Mouse (Mus musculus) kidney, embryonic 16.5 days (tissue): Measurements from ENCODE around the gene Fancc. TPM values are rescaled to one million over a fixed set of nuclear protein-coding genes. Genes with fewer than 3 reads are reported as not detected.

ENCODE experiments used
- ATAC-seq: fragments of 200-750 bp; cut with Nextera tagmentation; 2 replicates; pipeline ENCODE4 v1.8.0; 2017; ENCODE audit warnings: moderate TSS enrichment; ENCODE audit not compliant: low FRiP score, low TSS enrichment
- H3K27ac ChIP-seq: fragments of 300-500 bp; sonication (generic); 2 replicates; pipeline ENCODE4 v1.5.1; 2014; ENCODE audit warnings: low read length
- H3K27me3 ChIP-seq: fragments of 300-500 bp; sonication (generic); 2 replicates; pipeline ENCODE4 v1.6.1; 2014; ENCODE audit warnings: low read length, control low read depth, mixed read lengths; ENCODE audit not compliant: insufficient read depth
- H3K36me3 ChIP-seq: fragments of 300-500 bp; sonication (generic); 2 replicates; pipeline ENCODE4 v1.6.1; 2014; ENCODE audit warnings: low read length, control low read depth, mixed read lengths; ENCODE audit not compliant: insufficient read depth
- H3K4me1 ChIP-seq: fragments of 300-500 bp; sonication (generic); 2 replicates; pipeline ENCODE4 v1.6.1; 2014; ENCODE audit warnings: low read length, control low read depth, mixed read lengths; ENCODE audit not compliant: insufficient read depth
- H3K4me2 ChIP-seq: fragments of 300-500 bp; sonication (generic); replicated peaks from 2 replicates; pipeline ENCODE4 v1.6.1; 2014; ENCODE audit warnings: low read depth, low read length
- H3K4me3 ChIP-seq: fragments of 300-500 bp; sonication (generic); 2 replicates; pipeline ENCODE4 v1.5.1; 2014; ENCODE audit warnings: mild to moderate bottlenecking, low read length
- H3K9ac ChIP-seq: fragments of 300-500 bp; sonication (generic); replicated peaks from 2 replicates; pipeline ENCODE4 v1.6.1; 2014; ENCODE audit warnings: low read length
- H3K9me3 ChIP-seq: fragments of 300-500 bp; sonication (generic); 2 replicates; pipeline ENCODE4 v1.6.1; 2016; ENCODE audit warnings: low read length, control low read depth
- WGBS: fragments of 180-500 bp; shearing (Covaris S2); extraction: QIAGEN DNeasy Blood & Tissue Kit; methylation state at CpG from one replicate; pipeline ENCODE4 v1.1.7; 2014; 5-methylcytosine and 5-hydroxymethylcytosine counted together
- polyA plus RNA-seq: library from polyadenylated mRNA; unstranded; fragments of >200 nt; fragmentation: Nextera tagmentation; extraction: Ambion mirVana; gene quantifications from 2 replicates; pipeline ENCODE4 v1.2.1, GENCODE M21; 2015

Gene Fancc
- polyA plus RNA-seq, 1 experiment from 2014 or later = 22.2 TPM

- H3K4me3 ChIP-seq = no peak overlapping the region
- H3K9ac ChIP-seq = no peak overlapping the region
- H3K36me3 ChIP-seq = no peaks in the 10 kb centered on the region
- WGBS = 70% methylated on average over 5 of the region's 5 CpGs
- no peak overlapping the region for H3K4me2 ChIP-seq
- no peak for ATAC-seq
- no peaks in the 10 kb centered on the region for H3K9me3 ChIP-seq
- no peaks in the 10 kb centered on the region for H3K27me3 ChIP-seq
- no peak overlapping the region for H3K27ac ChIP-seq
- no peaks in the 10 kb centered on the region for H3K4me1 ChIP-seq
Observed at GRCm38 (mm10) chr13:63345476-63346225, 151.4 kb downstream of the Fancc start.

- Histone ChIP-seq H3K4me2 (no peak overlapping the region), H3K27ac (no peak overlapping the region), H3K9me3 (no peaks in the 10 kb centered on the region), H3K4me3 (no peak overlapping the region), H3K9ac (no peak overlapping the region), H3K27me3 (no peaks in the 10 kb centered on the region), H3K4me1 (no peaks in the 10 kb centered on the region), H3K36me3 (no peaks in the 10 kb centered on the region)
- ATAC-seq = no peak
- WGBS = 94% methylated on average over 3 of the region's 3 CpGs
Observed at GRCm38 (mm10) chr13:63344481-63344880, 152.6 kb downstream of the Fancc start.

- H3K27ac ChIP-seq = no peak overlapping the region
- 76% methylated on average over 2 of the region's 2 CpGs for WGBS
- no peaks in the 10 kb centered on the region for H3K36me3 ChIP-seq
- no peak overlapping the region for H3K4me2 ChIP-seq
- no peak overlapping the region for H3K4me3 ChIP-seq
- H3K4me1 ChIP-seq = 0 out of 2 replicates have a peak, but pooled peaks cover under 1% of the 10 kb centered on the region
- no peaks in the 10 kb centered on the region for H3K27me3 ChIP-seq
- H3K9ac ChIP-seq = no peak overlapping the region
- ATAC-seq = no peak
- H3K9me3 ChIP-seq = no peaks in the 10 kb centered on the region
Observed at GRCm38 (mm10) chr13:63342781-63343180, 154.3 kb downstream of the Fancc start.

GRCm38 (mm10) chr13:63339946-63340345 is 157.1 kb downstream of the Fancc start:
- Histone ChIP-seq H3K27ac (no peak overlapping the region), H3K9me3 (no peaks in the 10 kb centered on the region), H3K4me2 (no peak overlapping the region), H3K36me3 (no peaks in the 10 kb centered on the region), H3K9ac (no peak overlapping the region), H3K27me3 (no peaks in the 10 kb centered on the region), H3K4me3 (no peak overlapping the region), H3K4me1 (peaks cover 23% of the 10 kb centered on the region)
- no peak for ATAC-seq
- 92% methylated on average over 4 of the region's 4 CpGs for WGBS

- no peaks in the 10 kb centered on the region for H3K27me3 ChIP-seq
- H3K4me1 ChIP-seq = peaks cover 23% of the 10 kb centered on the region
- H3K27ac ChIP-seq = no peak overlapping the region
- H3K9me3 ChIP-seq = no peaks in the 10 kb centered on the region
- 16% methylated on average over 8 of the region's 8 CpGs for WGBS
- no peak overlapping the region for H3K9ac ChIP-seq
- H3K4me2 ChIP-seq = no peak overlapping the region
- H3K36me3 ChIP-seq = no peaks in the 10 kb centered on the region
- peak; percentile 73 for ATAC-seq
- no peak overlapping the region for H3K4me3 ChIP-seq
Observed at GRCm38 (mm10) chr13:63337239-63337960, 159.7 kb downstream of the Fancc start.

GRCm38 (mm10) chr13:63336335-63336734 is 160.7 kb downstream of the Fancc start:
- Histone ChIP-seq H3K27ac (no peak overlapping the region), H3K4me3 (no peak overlapping the region), H3K9me3 (no peaks in the 10 kb centered on the region), H3K9ac (0 out of 2 replicates have a peak overlapping the region, but pooled peaks have one; percentile 6), H3K4me1 (peaks cover 23% of the 10 kb centered on the region), H3K36me3 (no peaks in the 10 kb centered on the region), H3K4me2 (no peak overlapping the region), H3K27me3 (no peaks in the 10 kb centered on the region)
- 59% methylated on average over 7 of the region's 7 CpGs for WGBS
- no peak for ATAC-seq

GRCm38 (mm10) chr13:63335421-63336134 is 161.5 kb downstream of the Fancc start:
- H3K4me1 ChIP-seq = peaks cover 23% of the 10 kb centered on the region
- H3K27ac ChIP-seq = peak overlapping the region; percentile 51; the same call in 1 of the 2 replicates
- no peak overlapping the region for H3K9ac ChIP-seq
- no peaks in the 10 kb centered on the region for H3K9me3 ChIP-seq
- H3K4me2 ChIP-seq = no peak overlapping the region
- WGBS = 55% methylated on average over 4 of the region's 4 CpGs
- no peaks in the 10 kb centered on the region for H3K27me3 ChIP-seq
- H3K36me3 ChIP-seq = no peaks in the 10 kb centered on the region
- peak; percentile 37; the same call in 1 of the 2 replicates for ATAC-seq
- H3K4me3 ChIP-seq = no peak overlapping the region

- Histone ChIP-seq H3K4me1 (peaks cover 28% of the 10 kb centered on the region), H3K4me2 (no peak overlapping the region), H3K27me3 (no peaks in the 10 kb centered on the region), H3K9me3 (no peaks in the 10 kb centered on the region), H3K27ac (no peak overlapping the region), H3K9ac (no peak overlapping the region), H3K36me3 (no peaks in the 10 kb centered on the region), H3K4me3 (no peak overlapping the region)
- ATAC-seq = no peak
- WGBS = 39% methylated on average over 4 of the region's 4 CpGs
Observed at GRCm38 (mm10) chr13:63332576-63333300, 164.3 kb downstream of the Fancc start.

- Histone ChIP-seq H3K4me3 (no peak overlapping the region), H3K9ac (no peak overlapping the region), H3K27ac (no peak overlapping the region), H3K27me3 (no peaks in the 10 kb centered on the region), H3K9me3 (no peaks in the 10 kb centered on the region), H3K36me3 (no peaks in the 10 kb centered on the region), H3K4me1 (peaks cover 14% of the 10 kb centered on the region), H3K4me2 (no peak overlapping the region)
- ATAC-seq = no peak
- 36% methylated on average over 4 of the region's 4 CpGs for WGBS
Observed at GRCm38 (mm10) chr13:63331379-63331778, 165.7 kb downstream of the Fancc start.
